Mouse (Mus musculus) erythroblast, adult 5-6 weeks (primary cell): ENCODE data around the gene Mark2. TPM values are rescaled to one million over a fixed set of nuclear protein-coding genes. Genes with fewer than 3 reads are reported as not detected.

Experiments
- ATAC-seq: replicated peaks from 2 replicates; pipeline ENCODE4 v1.8.0; 2016; ENCODE audit warnings: moderate number of reproducible peaks, mild to moderate bottlenecking, moderate TSS enrichment, inconsistent platforms; ENCODE audit not compliant: poor library complexity, low FRiP score, severe bottlenecking
- total RNA-seq, 2 experiments: library from RNA; stranded (forward) in 1 of 2; stranded (reverse) in 1 of 2; fragments of 150-400 nt in 1 of 2; fragments of 200-764, 138-1000 nt in 1 of 2; gene quantifications; 2 replicates each; pipeline versions ENCODE4 v1.2.3 to v1.2.4; 2015 to 2017; ENCODE audit warnings: low replicate concordance in 2 of 2

Mark2 gene
- total RNA-seq, 2 experiments from 2014 or later, result 19.4 to 57.1 TPM

DNA sequence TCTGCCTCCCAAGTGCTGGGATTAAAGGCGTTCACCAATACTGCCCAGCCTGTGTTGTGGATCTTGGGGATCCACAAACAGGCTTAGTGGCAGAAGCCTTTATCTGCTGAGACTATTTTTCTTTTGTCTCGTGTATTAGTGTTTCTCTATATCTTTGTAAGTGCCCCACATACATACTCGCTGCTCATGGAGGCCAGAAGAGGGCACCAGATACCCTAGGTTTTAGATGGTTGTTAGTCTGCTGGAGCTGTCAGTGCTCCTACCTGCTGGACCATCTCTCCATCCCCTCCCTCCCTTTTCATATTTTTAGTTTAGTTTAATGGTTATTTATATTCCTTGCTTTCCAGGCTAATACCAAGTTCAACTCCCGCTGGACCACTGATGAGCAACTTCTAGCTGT is 68.2 kb downstream of the Mark2 start:
- no peak for ATAC-seq

DNA sequence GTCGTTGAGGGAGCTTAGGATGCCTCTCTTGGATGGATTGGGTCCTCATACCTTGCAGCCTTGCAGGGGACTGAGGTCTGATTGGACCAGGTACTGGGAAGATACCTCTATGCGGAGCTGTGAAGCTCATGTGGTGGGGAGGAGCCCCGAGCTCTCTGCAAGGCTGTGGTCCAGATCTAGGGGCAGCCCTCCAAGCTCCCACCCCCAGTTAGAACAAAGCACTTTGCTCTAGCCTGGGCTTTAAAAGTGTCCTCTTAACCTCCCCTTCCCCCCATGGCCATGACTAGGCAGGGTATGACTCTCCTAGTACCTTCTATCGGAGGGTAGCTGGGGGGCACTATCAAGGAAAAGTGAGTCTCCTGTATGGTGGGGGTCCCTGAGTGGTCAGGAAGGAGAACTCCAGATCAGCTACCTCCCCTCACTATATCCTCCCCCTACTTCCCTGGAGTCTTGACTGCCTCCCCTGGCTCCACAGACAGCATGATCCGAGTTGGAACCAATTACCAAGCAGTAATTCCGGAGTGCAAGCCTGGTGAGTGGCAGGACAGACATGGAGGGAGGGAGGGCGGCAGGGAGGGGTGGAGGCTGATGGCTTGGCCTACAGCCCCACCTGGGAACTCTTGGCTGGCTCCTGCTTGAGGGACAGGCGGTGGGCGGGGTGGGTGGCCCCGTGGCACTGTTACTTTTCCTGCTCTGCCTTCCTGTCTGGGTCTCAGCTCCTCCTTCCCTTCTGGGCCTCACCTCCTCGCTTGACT is 72.2 kb downstream of the Mark2 start:
- ATAC-seq, result no peak

- ATAC-seq, result no peak
Measured at GRCm38 (mm10) chr19:7268722-7269090, 73.0 kb downstream of the Mark2 start.

DNA sequence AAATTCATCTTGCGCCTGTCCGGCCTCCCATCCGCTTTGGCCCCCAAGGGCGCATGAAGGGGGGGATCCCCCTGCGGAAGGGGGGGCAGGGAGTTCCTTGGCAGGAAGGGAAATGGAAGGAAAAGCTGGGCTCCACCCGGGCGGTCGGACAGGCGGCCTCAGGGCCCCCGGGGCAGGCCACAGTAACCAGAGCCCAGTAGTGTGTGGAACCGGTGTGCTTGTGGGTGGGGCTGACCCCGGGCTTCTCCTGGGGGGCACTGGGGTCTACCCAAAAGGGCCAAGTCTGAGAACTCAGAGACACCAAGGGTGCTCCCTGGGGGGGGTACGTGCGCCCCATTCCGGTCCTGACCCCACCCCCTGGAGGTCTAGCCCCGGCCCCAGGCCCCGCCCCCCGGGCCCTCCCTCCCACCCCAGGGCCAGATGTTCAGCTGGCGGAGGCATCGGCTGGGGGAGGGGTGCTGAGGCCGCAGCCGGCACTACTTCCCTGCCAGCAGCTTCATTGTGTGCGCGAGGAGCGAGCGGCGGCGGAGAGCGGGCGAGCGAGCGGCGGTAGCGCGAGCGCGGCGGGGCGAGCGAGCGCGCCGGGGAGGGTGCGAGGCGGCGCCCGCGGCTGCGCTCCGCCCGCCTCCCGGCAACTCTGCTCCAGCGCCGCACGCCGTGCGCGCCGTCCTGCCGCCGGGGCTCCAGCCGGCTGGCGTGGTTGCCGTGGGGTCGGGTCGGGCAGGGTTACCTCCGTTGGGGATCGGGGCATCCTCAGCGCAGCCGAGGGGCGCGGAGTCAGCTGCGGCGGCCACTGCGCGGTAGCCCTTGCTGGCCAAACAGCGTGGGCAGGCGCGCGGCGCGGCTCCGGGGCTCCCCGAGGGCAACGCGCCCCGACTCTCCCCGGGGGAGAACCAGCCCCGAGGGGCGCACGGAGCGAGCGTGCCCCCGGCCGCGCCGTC is 73.6 kb downstream of the Mark2 start:
- no peak for ATAC-seq

- no peak for ATAC-seq
Measured at GRCm38 (mm10) chr19:7267091-7267741, 74.4 kb downstream of the Mark2 start, which contains the start of gene Rcor2. TSS of gene Rcor2 (plus strand) at chr19:7267325.

- ATAC-seq, result no peak
Measured at GRCm38 (mm10) chr19:7266421-7266831, 75.2 kb downstream of the Mark2 start.

- ATAC-seq, result no peak
Measured at GRCm38 (mm10) chr19:7265478-7266191, 76.0 kb downstream of the Mark2 start.

- ATAC-seq, result 0 out of 2 replicates have a peak, but pooled peaks have one; percentile 5
Measured at GRCm38 (mm10) chr19:7264766-7265331, 76.8 kb downstream of the Mark2 start.

- ATAC-seq, result peak; percentile 73
Measured at GRCm38 (mm10) chr19:7264088-7264765, 77.4 kb downstream of the Mark2 start.

DNA sequence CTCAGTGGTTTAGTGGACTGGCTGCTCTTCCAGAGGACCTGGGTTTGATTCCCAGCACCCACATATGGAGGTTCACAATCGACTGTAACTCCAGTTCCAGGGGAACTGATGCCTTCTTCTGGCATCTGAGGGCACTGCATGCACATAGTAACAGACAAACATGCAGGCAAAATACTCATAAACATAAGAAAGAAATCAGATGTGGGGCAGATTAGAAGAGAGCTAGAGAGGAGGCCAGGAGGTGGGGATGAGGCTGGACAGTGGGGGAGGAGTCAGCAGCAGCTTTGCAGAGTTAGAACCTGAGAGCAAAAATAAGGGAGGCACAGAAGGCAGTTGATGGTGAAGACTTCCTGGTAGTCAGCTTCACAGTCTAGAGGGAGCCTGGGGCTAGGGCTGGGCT is 79.1 kb downstream of the Mark2 start:
- no peak for ATAC-seq

GRCm38 (mm10) chr19:7261964-7262363 is 79.7 kb downstream of the Mark2 start:
- no peak for ATAC-seq

GRCm38 (mm10) chr19:7261476-7261875 is 80.2 kb downstream of the Mark2 start:
- no peak for ATAC-seq

- no peak for ATAC-seq
Measured at GRCm38 (mm10) chr19:7257881-7258280, 83.8 kb downstream of the Mark2 start.

- no peak for ATAC-seq
Measured at GRCm38 (mm10) chr19:7246021-7246420, 95.6 kb downstream of the Mark2 start.

DNA sequence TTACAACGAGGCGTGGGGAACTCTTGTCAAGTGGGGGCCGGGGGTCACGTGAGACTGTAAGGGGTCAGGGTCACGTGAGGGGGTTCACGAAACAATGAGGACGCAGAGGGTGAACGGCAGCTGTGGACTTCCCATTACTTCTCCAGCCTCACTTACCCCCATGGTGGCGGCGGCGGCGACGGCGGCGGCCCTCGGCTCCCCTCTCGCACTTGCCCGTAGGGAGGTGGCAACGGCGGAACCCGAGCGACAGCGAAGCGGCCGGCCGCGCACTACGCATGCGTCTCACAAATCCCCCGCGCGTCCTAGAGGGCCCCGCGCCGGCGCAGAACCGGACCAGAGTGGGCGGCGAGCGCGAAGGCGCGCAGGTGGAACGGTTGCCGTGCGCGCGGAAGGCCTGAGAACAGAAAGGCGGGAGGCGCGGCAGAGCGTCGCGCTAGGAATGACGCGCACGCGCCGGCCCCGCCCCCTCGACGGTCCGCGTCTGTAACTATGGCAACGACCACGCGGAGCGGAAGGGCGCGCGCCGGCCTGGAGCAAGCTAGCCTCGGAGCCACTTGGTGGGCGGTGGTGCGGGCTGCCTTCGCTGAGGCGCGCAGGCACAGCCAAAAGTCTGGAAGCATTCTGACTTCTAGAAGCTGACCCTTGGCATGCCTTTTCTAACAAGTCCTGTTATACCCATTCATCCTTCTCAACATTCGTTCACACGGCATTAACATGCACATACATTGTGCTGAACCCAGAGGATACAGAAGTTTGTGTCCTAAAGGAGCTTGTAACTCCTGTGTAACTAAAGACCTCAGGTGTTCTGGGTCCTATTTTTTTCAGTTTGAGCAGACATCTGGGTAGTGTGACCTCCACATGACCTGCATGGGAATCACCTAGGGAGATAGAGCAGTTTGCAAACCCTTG is 100.6 kb downstream of the Mark2 start, which contains the start of gene Naa40:
TSS of gene Naa40 (minus strand) at position 402 of the 909 bp plus-strand sequence.
- ATAC-seq, result peak; percentile 90

DNA sequence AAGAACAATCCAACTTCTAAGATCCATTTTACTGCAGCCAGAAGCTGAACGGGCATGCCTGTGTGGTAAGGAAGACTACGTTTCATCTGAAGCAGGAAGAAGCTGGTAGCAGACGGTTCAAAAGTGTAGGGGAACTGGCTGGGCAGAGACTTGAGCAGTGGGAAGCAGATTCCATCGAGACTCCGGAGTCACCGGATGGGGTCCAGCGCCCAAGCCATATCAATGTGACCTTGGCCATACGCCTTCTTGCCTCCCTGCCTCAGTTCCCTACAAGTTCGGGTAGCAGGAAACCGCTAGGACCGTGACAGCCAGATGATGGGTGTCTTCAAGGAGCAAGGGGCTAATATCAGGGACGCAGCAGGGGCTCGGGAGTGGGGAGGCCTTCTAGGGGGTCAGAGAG is 101.4 kb downstream of the Mark2 start:
- ATAC-seq, result peak; percentile 24

- ATAC-seq, result no peak
Measured at GRCm38 (mm10) chr19:7239574-7239973, 102.1 kb downstream of the Mark2 start.

- ATAC-seq, result no peak
Measured at GRCm38 (mm10) chr19:7236742-7237141, 104.9 kb downstream of the Mark2 start.
